Mouse (Mus musculus) liver, embryonic 11.5 days (tissue): ENCODE measurements around the gene Gas2l1. TPM values are rescaled to one million over a fixed set of nuclear protein-coding genes. Genes with fewer than 3 reads are reported as not detected.

Experiments
- ATAC-seq: fragments of 200-750 bp; cut with Nextera tagmentation; replicated peaks from 2 replicates; pipeline ENCODE4 v1.8.0; 2017; ENCODE audit warnings: moderate number of reproducible peaks, mild to moderate bottlenecking, moderate TSS enrichment, moderate library complexity; ENCODE audit not compliant: low FRiP score
- DNase-seq: peaks from one replicate; pipeline ENCODE4 v3.0.0-alpha.2; 2017; ENCODE audit warnings: low spot score
- H3K27ac ChIP-seq: fragments of 300-500 bp; sonication (generic); 2 replicates; pipeline ENCODE4 v1.5.1; 2014; ENCODE audit warnings: mild to moderate bottlenecking, low read depth, low read length, control low read depth
- H3K27me3 ChIP-seq: fragments of 300-500 bp; sonication (generic); replicated peaks from 2 replicates; pipeline ENCODE4 v1.6.1; 2014; ENCODE audit warnings: low read length, mixed read lengths; ENCODE audit not compliant: control insufficient read depth, insufficient read depth
- H3K36me3 ChIP-seq: fragments of 300-500 bp; sonication (generic); 2 replicates; pipeline ENCODE4 v1.6.1; 2014; ENCODE audit warnings: mild to moderate bottlenecking, low read length, moderate library complexity, mixed read lengths; ENCODE audit not compliant: control insufficient read depth, insufficient read depth
- H3K4me1 ChIP-seq: fragments of 300-500 bp; sonication (generic); replicated peaks from 2 replicates; pipeline ENCODE4 v1.6.1; 2014; ENCODE audit warnings: low read length, mixed read lengths; ENCODE audit not compliant: control insufficient read depth, insufficient read depth
- H3K4me2 ChIP-seq: fragments of 300-500 bp; sonication (generic); 2 replicates; pipeline ENCODE4 v1.6.1; 2014; ENCODE audit warnings: mild to moderate bottlenecking, control low read depth, moderate library complexity
- H3K4me3 ChIP-seq: fragments of 300-500 bp; sonication (generic); 2 replicates; pipeline ENCODE4 v1.5.1; 2014; ENCODE audit warnings: low read depth, low read length, control low read depth
- H3K9ac ChIP-seq: fragments of 300-500 bp; sonication (generic); 2 replicates; pipeline ENCODE4 v1.6.1; 2014; ENCODE audit warnings: low read depth, low read length, control low read depth
- H3K9me3 ChIP-seq: fragments of 300-500 bp; sonication (generic); 2 replicates; pipeline ENCODE4 v1.6.1; 2016; ENCODE audit warnings: low read length, inconsistent platforms, mixed read lengths; ENCODE audit not compliant: control insufficient read depth
- WGBS: fragments of 180-500 bp; shearing (Covaris S2); extraction: QIAGEN DNeasy Blood & Tissue Kit; methylation state at CpG from one replicate; pipeline ENCODE4 v1.1.7; 2014; 5-methylcytosine and 5-hydroxymethylcytosine counted together
- polyA plus RNA-seq: library from polyadenylated mRNA; unstranded; fragments of >200 nt; fragmentation: Nextera tagmentation; extraction: Ambion mirVana; gene quantifications from 2 replicates; pipeline ENCODE4 v1.2.1, GENCODE M21; 2014

Gene Gas2l1
- polyA plus RNA-seq, 1 experiment from 2014 or later: 46.5 TPM

DNA sequence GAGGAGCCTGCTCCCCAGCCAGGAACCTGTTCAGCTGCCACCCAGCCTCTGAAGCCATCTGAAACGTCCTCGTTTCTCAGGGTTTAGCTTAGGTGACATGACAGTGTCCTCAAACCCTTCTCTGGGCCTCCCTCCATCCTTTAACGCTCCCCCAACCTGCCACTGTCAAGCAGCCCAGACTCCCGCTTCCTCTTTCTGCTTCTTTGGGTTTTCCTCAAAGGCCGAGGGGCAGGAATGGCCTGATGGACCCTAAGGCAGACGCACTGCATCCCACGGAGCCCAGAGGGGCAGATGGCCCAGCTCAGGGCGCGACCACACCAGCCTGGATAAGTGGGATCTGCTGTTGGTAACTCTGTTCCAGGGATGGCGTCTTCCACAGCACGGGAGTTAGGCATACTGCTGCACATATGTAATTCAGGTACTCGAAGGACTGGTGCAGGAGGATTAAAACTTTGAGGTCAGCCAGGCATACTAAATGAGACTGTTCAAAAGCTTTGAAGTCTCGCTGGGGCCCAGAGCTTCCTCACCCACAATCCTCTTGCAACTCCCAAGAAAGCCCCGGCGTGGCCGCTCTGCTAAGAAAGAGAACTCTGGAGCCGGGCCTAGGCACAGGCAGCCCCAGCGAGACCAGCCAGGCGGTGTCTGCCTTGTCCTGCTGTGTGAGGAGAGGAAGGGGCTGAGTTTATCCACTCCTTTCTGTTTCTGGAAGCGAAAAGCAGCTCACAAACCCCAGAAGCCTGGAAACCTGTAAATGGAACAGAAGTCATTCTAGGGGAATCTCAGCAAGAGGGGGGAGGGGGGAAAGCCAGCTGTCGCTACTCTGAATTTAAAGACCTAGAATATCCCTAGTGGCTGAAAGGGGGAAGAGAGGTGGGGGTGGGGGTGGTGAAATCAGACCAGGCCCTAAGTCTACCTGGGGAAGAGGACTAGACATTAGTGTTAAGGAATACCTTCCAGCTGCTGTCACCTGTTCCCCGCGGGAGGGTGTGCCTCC, 8.9 kb downstream of the Gas2l1 start:
- no peak overlapping the region for H3K4me3 ChIP-seq
- no peaks in the 10 kb centered on the region for H3K36me3 ChIP-seq
- no peak overlapping the region for H3K4me2 ChIP-seq
- no peak overlapping the region for H3K9ac ChIP-seq
- 44% methylated on average over 23 of the region's 23 CpGs for WGBS
- no peak for DNase-seq
- H3K4me1 ChIP-seq: peaks cover 21% of the 10 kb centered on the region
- no peak for ATAC-seq
- no peaks in the 10 kb centered on the region for H3K9me3 ChIP-seq
- H3K27ac ChIP-seq: no peak overlapping the region
- H3K27me3 ChIP-seq: peaks cover 60% of the 10 kb centered on the region

DNA sequence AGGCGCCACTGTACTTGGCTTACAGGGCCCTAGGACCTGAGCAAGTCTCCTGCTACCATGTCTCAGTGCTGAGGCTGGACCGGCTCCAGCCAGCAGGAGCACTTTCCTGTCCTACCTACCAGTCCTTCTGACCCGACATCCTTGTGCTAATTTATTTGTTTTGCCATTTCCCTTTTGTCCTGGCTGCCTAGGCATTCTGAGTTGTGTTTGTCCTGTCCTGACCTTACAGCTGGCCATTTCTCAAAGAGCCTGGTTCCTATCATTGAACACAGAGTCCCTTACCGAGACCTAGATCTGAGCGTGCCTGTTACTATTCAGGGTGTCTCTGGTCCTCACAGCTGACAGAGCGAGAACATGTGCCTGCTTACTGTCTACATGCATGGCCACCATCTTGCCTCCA, 10.3 kb downstream of the Gas2l1 start:
- Histone ChIP-seq H3K27me3 (peaks cover 46% of the 10 kb centered on the region), H3K9ac (no peak overlapping the region), H3K27ac (no peak overlapping the region), H3K9me3 (no peaks in the 10 kb centered on the region), H3K4me2 (no peak overlapping the region), H3K4me3 (no peak overlapping the region), H3K36me3 (no peaks in the 10 kb centered on the region), H3K4me1 (peaks cover 18% of the 10 kb centered on the region; the same call in 1 of the 2 replicates)
- DNase-seq (no peak), ATAC-seq (no peak)
- 69% methylated on average over 6 of the region's 6 CpGs for WGBS

GRCm38 (mm10) chr11:5054151-5054550, 11.0 kb downstream of the Gas2l1 start:
- Histone ChIP-seq H3K4me3 (no peak overlapping the region), H3K9ac (no peak overlapping the region), H3K4me2 (no peak overlapping the region), H3K9me3 (no peaks in the 10 kb centered on the region), H3K36me3 (no peaks in the 10 kb centered on the region), H3K27me3 (peaks cover 39% of the 10 kb centered on the region), H3K27ac (no peak overlapping the region), H3K4me1 (peaks cover 12% of the 10 kb centered on the region; the same call in 1 of the 2 replicates)
- WGBS: 77% methylated on average over 14 of the region's 14 CpGs
- DNase-seq (no peak), ATAC-seq (0 out of 2 replicates have a peak, but pooled peaks have one; percentile 38)

DNA sequence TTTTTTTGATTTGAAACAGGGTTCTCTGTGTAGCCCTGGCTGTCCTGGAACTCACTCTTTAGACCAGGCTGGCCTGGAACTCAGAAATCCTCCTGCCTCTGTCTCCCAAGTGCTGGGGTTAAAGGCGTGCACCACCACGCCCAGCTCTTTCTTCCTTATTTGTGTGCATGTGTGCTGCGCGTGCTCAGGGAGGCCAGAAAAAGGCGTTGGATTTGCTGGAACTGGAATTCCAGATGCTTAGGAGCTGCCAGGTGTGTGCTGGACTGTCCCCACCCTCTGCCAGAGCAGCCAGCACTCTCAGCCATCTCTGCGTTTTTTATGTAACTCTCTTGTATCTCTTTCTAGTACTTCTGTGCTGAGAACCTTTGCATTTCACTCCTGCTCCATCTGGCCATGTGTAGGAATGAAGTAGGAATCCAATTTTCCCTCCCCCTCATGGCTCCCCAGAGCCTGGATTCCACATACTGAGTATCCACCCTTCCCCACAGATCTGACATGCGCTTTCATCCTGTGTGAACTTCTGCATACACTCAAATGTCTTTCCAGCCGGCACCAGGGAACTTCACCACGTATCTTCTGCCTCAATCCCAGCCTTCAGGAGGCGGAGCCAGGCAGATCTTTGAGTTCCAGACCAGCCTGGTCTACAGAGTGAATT, 12.8 kb downstream of the Gas2l1 start:
- Histone ChIP-seq H3K9me3 (no peaks in the 10 kb centered on the region), H3K4me1 (no peaks in the 10 kb centered on the region)
- 68% methylated on average over 10 of the region's 10 CpGs for WGBS

DNA sequence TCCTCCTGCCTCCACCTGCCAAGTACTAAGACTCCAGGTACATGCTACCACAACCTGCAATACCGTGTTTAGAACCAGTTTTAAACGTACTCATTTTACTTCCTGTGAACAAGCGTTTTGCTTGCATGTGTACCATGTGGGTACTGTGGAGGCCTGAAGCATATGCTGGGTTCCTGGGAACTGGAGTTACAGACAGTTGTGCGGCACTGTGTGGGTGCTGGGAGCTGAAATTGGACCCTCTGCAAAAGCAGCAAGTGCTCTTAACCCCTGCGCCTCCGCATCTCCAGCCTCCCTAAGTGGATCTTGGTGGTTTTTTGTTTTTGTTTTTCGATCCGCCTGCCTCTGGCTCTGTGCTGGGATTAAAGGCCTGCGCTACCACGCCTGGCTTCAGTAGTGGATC, 13.5 kb downstream of the Gas2l1 start:
- Histone ChIP-seq H3K9me3 (no peaks in the 10 kb centered on the region), H3K9ac (no peak overlapping the region), H3K36me3 (no peaks in the 10 kb centered on the region), H3K4me1 (no peaks in the 10 kb centered on the region), H3K27me3 (peaks cover 14% of the 10 kb centered on the region), H3K4me2 (no peak overlapping the region), H3K27ac (no peak overlapping the region), H3K4me3 (no peak overlapping the region)
- DNase-seq: no peak
- WGBS: 86% methylated on average over 10 of the region's 10 CpGs
- ATAC-seq: no peak

More for the DNA sequence above, 12.8 kb downstream of the Gas2l1 start:
- peaks cover 21% of the 10 kb centered on the region for H3K27me3 ChIP-seq
- no peak for DNase-seq
- H3K9ac ChIP-seq: no peak overlapping the region
- no peak overlapping the region for H3K4me2 ChIP-seq
- H3K4me3 ChIP-seq: no peak overlapping the region
- no peak overlapping the region for H3K27ac ChIP-seq
- no peaks in the 10 kb centered on the region for H3K36me3 ChIP-seq
- no peak for ATAC-seq

DNA sequence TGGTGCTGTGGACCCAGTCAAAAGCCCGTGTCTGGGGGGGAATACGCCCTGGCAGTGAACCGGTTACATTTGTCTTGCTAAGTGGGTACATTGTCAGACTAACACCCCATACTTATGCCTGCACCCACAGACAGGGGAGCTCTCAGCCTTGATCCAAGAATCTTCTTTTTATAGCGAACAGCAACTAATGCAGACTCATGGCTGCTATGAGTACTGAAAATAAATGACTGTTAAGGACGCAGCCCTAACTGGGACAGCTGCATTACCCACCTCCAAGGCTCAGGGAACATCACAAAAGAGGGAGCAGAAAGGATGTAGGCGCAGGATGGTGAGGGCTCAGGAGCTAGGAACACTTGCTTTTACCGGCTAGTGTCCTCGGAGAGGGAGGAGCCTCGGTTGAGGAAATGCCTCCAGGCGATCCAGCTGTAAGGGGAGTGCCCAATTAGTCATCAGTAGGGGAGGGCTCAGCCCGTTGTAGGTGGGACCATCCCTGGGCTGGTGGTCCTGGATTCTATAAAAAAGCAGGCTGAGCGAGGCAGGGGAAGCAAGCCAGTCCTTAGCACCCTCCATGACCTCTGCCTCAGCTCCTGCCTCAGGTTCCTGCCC, 18.7 kb downstream of the Gas2l1 start:
- 43% methylated on average over 12 of the region's 12 CpGs for WGBS
- Histone ChIP-seq H3K9me3 (no peaks in the 10 kb centered on the region), H3K4me1 (no peaks in the 10 kb centered on the region), H3K36me3 (peaks cover 10% of the 10 kb centered on the region), H3K9ac (no peak overlapping the region), H3K4me2 (no peak overlapping the region), H3K27me3 (no peaks in the 10 kb centered on the region), H3K27ac (no peak overlapping the region), H3K4me3 (no peak overlapping the region)
- no peak for ATAC-seq
- DNase-seq: no peak

DNA sequence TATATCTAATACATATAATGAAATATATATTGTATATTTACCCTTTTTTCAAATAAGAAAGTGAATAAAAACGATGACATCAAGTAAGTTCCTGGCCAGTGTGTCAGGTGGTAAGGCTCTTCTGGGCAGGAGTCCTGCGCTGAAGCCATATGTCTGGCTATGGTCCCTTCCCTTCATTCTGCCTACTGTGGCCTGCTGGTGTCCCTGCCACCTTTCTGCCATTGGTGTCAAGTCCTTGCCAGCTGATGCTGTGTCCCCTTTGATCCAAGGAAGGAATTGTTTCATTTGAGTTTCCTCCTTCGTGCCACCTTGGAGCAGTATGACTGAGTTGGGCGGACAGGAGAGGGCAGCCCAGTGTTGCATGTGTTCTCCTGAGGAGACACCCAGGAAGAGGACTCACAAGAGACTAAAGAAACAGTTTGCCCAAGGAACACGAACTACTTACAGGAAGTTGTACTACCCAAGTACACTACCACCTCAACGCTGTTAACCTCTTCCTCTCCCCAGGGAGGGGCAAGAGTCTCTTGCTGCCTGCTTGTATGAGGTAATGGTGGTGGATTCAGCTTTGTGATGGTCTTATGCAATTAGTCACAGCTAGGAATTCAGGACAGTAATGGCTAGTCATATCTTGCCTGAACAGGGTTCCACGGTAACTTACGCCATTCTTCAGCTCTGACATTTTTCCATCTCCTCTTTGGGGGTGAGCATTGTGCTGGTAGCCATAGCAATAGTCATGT, 22.3 kb downstream of the Gas2l1 start:
- no peak overlapping the region for H3K4me2 ChIP-seq
- no peaks in the 10 kb centered on the region for H3K9me3 ChIP-seq
- H3K27me3 ChIP-seq: no peaks in the 10 kb centered on the region
- H3K4me1 ChIP-seq: no peaks in the 10 kb centered on the region
- WGBS: 80% methylated on average over 8 of the region's 8 CpGs
- H3K9ac ChIP-seq: no peak overlapping the region
- no peak overlapping the region for H3K27ac ChIP-seq
- ATAC-seq: no peak
- peaks cover 33% of the 10 kb centered on the region for H3K36me3 ChIP-seq
- no peak for DNase-seq
- H3K4me3 ChIP-seq: no peak overlapping the region

GRCm38 (mm10) chr11:5041144-5041780, 23.9 kb downstream of the Gas2l1 start:
- 80% methylated on average over 18 of the region's 18 CpGs for WGBS

More at GRCm38 (mm10) chr11:5041144-5041780, 23.9 kb downstream of the Gas2l1 start:
- Histone ChIP-seq H3K27ac (no peak overlapping the region), H3K9ac (no peak overlapping the region), H3K36me3 (peaks cover 42% of the 10 kb centered on the region), H3K4me2 (no peak overlapping the region), H3K27me3 (no peaks in the 10 kb centered on the region), H3K4me1 (no peaks in the 10 kb centered on the region), H3K9me3 (no peaks in the 10 kb centered on the region), H3K4me3 (no peak overlapping the region)
- ATAC-seq (no peak), DNase-seq (no peak)
